Mouse (Mus musculus): ENCODE results near the gene Atxn7.

Gene Atxn7

GRCm38 (mm10) chr14:13988397-13988796 lies 27.2 kb downstream of the Atxn7 start:
- peak; percentile 30 for DNase-seq

- DNase-seq = no peak
Measured at GRCm38 (mm10) chr14:13990741-13991140, 29.5 kb downstream of the Atxn7 start.

- peak; percentile 74 for DNase-seq
Measured at GRCm38 (mm10) chr14:13995206-13996097, 34.2 kb downstream of the Atxn7 start.

- no peak for DNase-seq
Measured at GRCm38 (mm10) chr14:14002771-14003170, 41.5 kb downstream of the Atxn7 start.

GRCm38 (mm10) chr14:14009712-14010111 lies 48.5 kb downstream of the Atxn7 start:
- DNase-seq = no peak

- DNase-seq = peak; percentile 99
Measured at GRCm38 (mm10) chr14:14012383-14013251, 51.4 kb downstream of the Atxn7 start.

GRCm38 (mm10) chr14:14013252-14013711 lies 52.0 kb downstream of the Atxn7 start:
- DNase-seq = no peak

GRCm38 (mm10) chr14:14014636-14015375 lies 53.6 kb downstream of the Atxn7 start:
- no peak for DNase-seq

GRCm38 (mm10) chr14:14019155-14019894 lies 58.1 kb downstream of the Atxn7 start:
- peak; percentile 82 for DNase-seq

GRCm38 (mm10) chr14:14021244-14021643 lies 60.0 kb downstream of the Atxn7 start:
- peak; percentile 17 for DNase-seq

GRCm38 (mm10) chr14:14025870-14026269 lies 64.6 kb downstream of the Atxn7 start:
- no peak for DNase-seq

GRCm38 (mm10) chr14:14030621-14031020 lies 69.4 kb downstream of the Atxn7 start:
- DNase-seq = no peak

- DNase-seq = no peak
Measured at GRCm38 (mm10) chr14:14032842-14033241, 71.6 kb downstream of the Atxn7 start.

- DNase-seq = no peak
Measured at GRCm38 (mm10) chr14:14036352-14036751, 75.1 kb downstream of the Atxn7 start.

- DNase-seq = no peak
Measured at GRCm38 (mm10) chr14:14038233-14038632, 77.0 kb downstream of the Atxn7 start.

- peak; percentile 41 for DNase-seq
Measured at GRCm38 (mm10) chr14:14042336-14042735, 81.1 kb downstream of the Atxn7 start.

GRCm38 (mm10) chr14:14054386-14054785 lies 93.1 kb downstream of the Atxn7 start:
- DNase-seq = peak; percentile 48

- DNase-seq = peak; percentile 76
Measured at GRCm38 (mm10) chr14:14059606-14060005, 98.4 kb downstream of the Atxn7 start.

- no peak for DNase-seq
Measured at GRCm38 (mm10) chr14:14062531-14063245, 101.4 kb downstream of the Atxn7 start.

- no peak for DNase-seq
Measured at GRCm38 (mm10) chr14:14063382-14063781, 102.1 kb downstream of the Atxn7 start.

GRCm38 (mm10) chr14:14064486-14065141 lies 103.4 kb downstream of the Atxn7 start:
- no peak for DNase-seq
